Mouse (Mus musculus) myocyte (in vitro differentiated cells): Measurements from ENCODE around the gene Slc24a2.

Source experiments
- E2F4 ChIP-seq: IDR thresholded peaks from one replicate; pipeline ENCODE4 v1.6.1; 2011; ENCODE audit warnings: mild to moderate bottlenecking, control low read depth, moderate library complexity; ENCODE audit not compliant: insufficient read depth
- MAX ChIP-seq: IDR thresholded peaks from one replicate; pipeline ENCODE4 v1.6.1; 2011; ENCODE audit warnings: low read depth, mild to moderate bottlenecking, control low read depth
- MYOG ChIP-seq, 3 experiments: IDR thresholded peaks; one replicate each; pipeline ENCODE4 v1.6.1; 2011; ENCODE audit warnings: control low read depth in 2 of 3, low read depth in 2 of 3, mild to moderate bottlenecking in 2 of 3; ENCODE audit not compliant: insufficient read length in 2 of 3, control insufficient read depth in 1 of 3, insufficient read depth in 1 of 3
- POLR2A ChIP-seq: IDR thresholded peaks from one replicate; pipeline ENCODE4 v1.6.1; 2011; ENCODE audit warnings: low read depth, mild to moderate bottlenecking, control low read depth, moderate library complexity; ENCODE audit not compliant: insufficient read length
- SRF ChIP-seq: IDR thresholded peaks from one replicate; pipeline ENCODE4 v1.6.1; 2011; ENCODE audit warnings: low read depth; ENCODE audit not compliant: control insufficient read depth, insufficient read length
- TCF3 ChIP-seq: IDR thresholded peaks from one replicate; pipeline ENCODE4 v1.6.1; 2011; ENCODE audit warnings: low read depth, control low read depth; ENCODE audit not compliant: insufficient read length

GRCm38 (mm10) chr4:87043296-87043695, 187.0 kb downstream of the Slc24a2 start:
- TF ChIP-seq POLR2A (no peak), MYOG (IDR thresholded peaks at IDR 0.05; ENCODE audit: control insufficient read depth in 1 of 3, insufficient read depth in 1 of 3, insufficient read length in 2 of 3, low read depth in 2 of 3) (no peak), TCF3 (no peak), MAX (no peak), E2F4 (no peak), SRF (no peak)
